Mouse (Mus musculus): ENCODE measurements around the gene Pkig. TPM values are rescaled to one million over a fixed set of nuclear protein-coding genes. Genes with fewer than 3 reads are reported as not detected.

Gene Pkig
- polyA plus RNA-seq, 1 experiment: 88.5 TPM

GRCm38 (mm10) chr2:163756723-163757122, 98.5 kb downstream of the Pkig start:
- DNase-seq (ENCODE audit: low read depth): no peak

DNA sequence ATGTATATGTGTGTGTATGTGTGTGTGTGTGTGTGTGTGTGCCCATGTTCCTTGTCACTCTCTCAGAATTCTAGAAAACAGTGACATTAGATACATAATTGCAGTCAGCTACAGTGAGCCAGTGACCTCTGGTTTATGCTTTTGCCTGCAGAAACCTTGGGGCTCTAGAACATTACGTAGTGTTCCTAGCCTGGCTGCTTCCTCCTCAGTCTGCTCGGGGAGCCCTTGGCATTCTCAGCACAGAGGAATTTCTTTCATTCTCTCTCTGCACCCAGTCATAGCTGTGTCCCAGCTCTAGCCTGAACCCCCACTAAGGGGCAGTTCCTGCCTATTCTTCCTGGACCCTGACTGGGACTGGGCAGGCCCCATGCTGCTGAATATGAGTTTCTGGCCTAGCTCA, 100.0 kb downstream of the Pkig start:
- DNase-seq (ENCODE audit: low read depth): no peak

GRCm38 (mm10) chr2:163760589-163760988, 102.4 kb downstream of the Pkig start:
- no peak for DNase-seq (ENCODE audit: low read depth)

DNA sequence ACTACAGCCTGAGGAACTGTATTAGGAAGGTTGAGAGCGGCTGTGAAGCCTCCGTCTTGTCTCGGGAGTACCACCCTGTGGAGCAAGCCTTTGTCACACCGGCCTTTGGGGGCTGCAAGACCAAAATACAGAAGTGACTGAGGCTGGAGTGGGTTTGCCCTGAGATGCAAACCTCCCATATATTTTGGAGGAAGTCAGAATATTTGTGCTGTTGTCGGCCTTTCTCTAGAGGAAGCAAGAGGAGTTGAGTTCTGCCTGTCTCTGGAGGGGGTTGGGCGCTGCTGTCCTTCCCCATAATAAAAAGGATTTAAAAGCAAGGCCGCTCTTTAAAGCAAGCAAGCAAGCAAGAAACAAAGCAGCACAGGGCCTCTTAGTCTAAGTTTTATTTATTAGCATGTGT, 103.2 kb downstream of the Pkig start:
- no peak for DNase-seq (ENCODE audit: low read depth)

DNA sequence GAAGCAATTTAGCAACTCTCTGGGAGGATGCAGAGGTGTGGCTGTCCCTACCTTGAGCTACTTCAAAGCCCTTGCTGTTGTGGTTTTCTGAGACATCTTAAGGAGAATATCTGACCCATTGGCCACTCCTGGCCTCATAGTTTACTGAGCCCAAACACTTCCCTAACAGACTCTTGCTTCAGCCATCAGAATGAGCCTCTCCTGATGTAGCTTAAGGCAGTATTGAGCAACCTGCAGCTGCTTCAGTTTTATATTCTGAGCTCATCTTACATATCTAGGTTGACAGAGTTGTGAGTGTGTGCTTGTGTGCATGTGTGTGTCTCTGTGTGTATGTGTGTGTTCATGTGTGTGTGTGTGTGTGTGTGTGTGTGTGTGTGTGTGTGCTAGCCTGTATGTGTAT, 108.1 kb downstream of the Pkig start:
- peak; percentile 37 for DNase-seq (ENCODE audit: low read depth)

DNA sequence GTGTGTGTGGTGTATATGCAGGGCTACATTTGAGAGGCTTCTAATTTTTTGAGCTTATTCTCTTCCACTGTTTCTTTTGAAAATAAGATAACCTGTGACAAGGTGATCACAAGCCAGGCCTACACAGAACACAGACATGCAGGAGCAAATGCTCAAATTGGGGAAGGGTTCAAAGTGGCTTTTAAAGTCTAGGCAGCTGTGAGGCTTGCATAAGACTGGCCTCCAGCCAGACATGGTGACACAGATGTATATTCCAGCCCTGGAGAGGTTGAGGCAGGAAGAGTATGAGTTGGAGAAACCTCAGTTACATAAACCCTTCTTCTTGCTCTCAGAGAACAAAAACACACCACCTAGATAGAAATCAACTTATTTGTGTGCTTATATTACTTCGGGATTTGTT, 108.7 kb downstream of the Pkig start:
- DNase-seq (ENCODE audit: low read depth): peak; percentile 27

- DNase-seq (ENCODE audit: low read depth): no peak
Measured at GRCm38 (mm10) chr2:163770731-163771130, 112.5 kb downstream of the Pkig start.

Other genes with a start within 250 kb of the Pkig start
- gene Oser1, start 233.7 kb upstream of the Pkig start, polyA plus RNA-seq (2012; rRNA removed): 25.0 and 25.5 TPM in 2 replicates
- 0.55 and 1.3 TPM in 2 replicates for gene Gdap1l1, start 219.9 kb upstream of the Pkig start, polyA plus RNA-seq (2012; rRNA removed)
- 41.0 and 44.1 TPM in 2 replicates for gene Fitm2, start 185.8 kb upstream of the Pkig start, polyA plus RNA-seq (2012; rRNA removed)
- not detected in 2 replicates for gene R3hdml, start 166.1 kb upstream of the Pkig start, polyA plus RNA-seq (2012; rRNA removed)
- gene Hnf4a, start 151.6 kb upstream of the Pkig start, polyA plus RNA-seq (2012; rRNA removed): 2.2 and 4.5 TPM in 2 replicates
- gene Ttpal, start 56.1 kb upstream of the Pkig start, polyA plus RNA-seq (2012; rRNA removed): 15.4 and 16.5 TPM in 2 replicates
- 605 and 667 TPM in 2 replicates for gene Serinc3, start 13.3 kb upstream of the Pkig start, polyA plus RNA-seq (2012; rRNA removed)
- 3.4 and 3.8 TPM in 2 replicates for gene Ada, start 91.9 kb downstream of the Pkig start, polyA plus RNA-seq (2012; rRNA removed)
- gene Ccn5, start 162.5 kb downstream of the Pkig start, polyA plus RNA-seq (2012; rRNA removed): 11.9 and 19.9 TPM in 2 replicates
- gene Kcnk15, start 195.3 kb downstream of the Pkig start, polyA plus RNA-seq (2012; rRNA removed): not detected in 2 replicates